Mouse (Mus musculus) bone marrow, adult 2 months (tissue): ENCODE data around the gene Aoc3.

Experiments used
- CTCF ChIP-seq: fragments of 200-500 bp; IDR thresholded peaks from 2 replicates; pipeline ENCODE4 v1.5.1; 2011; ENCODE audit warnings: low read length, control low read depth; ENCODE audit not compliant: control insufficient read depth, insufficient read depth
- POLR2A ChIP-seq: fragments of 200-500 bp; IDR thresholded peaks from 2 replicates; pipeline ENCODE4 v1.6.1; 2011; ENCODE audit warnings: low read depth, mild to moderate bottlenecking, control low read depth, low read length, borderline replicate concordance; ENCODE audit not compliant: control insufficient read depth

DNA sequence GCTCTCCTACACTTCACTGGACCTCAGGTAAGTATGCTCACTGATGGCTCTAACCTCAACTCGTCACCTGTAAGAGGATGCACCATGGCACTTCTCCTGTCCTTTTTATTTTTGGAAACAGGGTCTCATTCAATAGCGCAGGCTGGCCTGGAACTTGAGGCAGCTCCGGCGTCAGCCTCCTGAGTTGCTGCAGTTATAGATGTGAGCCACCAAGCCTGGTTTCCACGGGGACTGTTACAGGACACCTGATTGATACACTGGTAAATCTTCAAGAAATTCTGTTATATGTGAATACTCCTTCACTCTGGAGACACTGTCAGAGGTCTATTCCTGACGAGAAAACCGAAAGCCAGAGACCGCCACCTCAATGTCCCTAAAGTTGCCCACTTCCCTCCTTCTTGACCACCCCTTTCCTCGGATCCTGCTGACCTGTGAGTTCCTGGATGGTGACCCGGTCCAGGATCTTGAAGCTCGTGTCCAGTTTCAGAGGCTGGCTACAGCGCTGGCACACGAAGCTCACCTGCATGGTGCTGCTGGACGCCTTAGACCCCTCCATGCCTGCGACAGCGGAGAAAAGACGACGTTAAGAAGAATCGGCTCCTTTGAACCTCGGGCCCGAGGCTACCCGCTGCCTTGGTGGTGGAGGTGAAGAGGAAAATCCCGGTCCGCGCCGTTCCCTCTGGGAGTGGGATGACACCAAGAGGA lies 29.0 kb upstream of the Aoc3 start:
- TF ChIP-seq POLR2A (no peak), CTCF (no peak)
